Comparison of ENCODE assay signal across 19 mouse cellular contexts in genomic region chr11:79749755-79750434, GRCm38 (mm10).
DNase-seq lines count a peak whose midpoint lies in the region; ATAC-seq lines count a peak whose summit lies in the region.
"Had no signal": no experiment of that assay in that cellular context is flagged by ENCODE, and none has a peak within 500 bp of the region (broad histone marks: within the 10 kb centered on the region; RNA-seq: fewer than 3 reads in every experiment).

No protein-coding gene starts in this region.

- 86% methylated on average over 7 of the region's 7 CpGs for WGBS in midbrain, embryonic 11.5 days
- WGBS in midbrain, embryonic 16.5 days, result 74% methylated on average over 7 of the region's 7 CpGs

- no peaks in the 10 kb centered on the region for H3K9me3 ChIP-seq in midbrain, embryonic 11.5 days (ENCODE audit: control insufficient read depth, low read length)
- no peaks in the 10 kb centered on the region for H3K9me3 ChIP-seq in midbrain, embryonic 16.5 days (replicated peaks; ENCODE audit: control insufficient read depth, low read length, poor library complexity, severe bottlenecking)
- H3K9me3 ChIP-seq: embryonic facial prominence, embryonic 10.5 days; midbrain, embryonic 13.5 days; stomach, embryonic 15.5 days had no signal

- no peak overlapping the region for H3K27ac ChIP-seq in midbrain, embryonic 11.5 days (ENCODE audit: low read depth, low read length)
- no peak overlapping the region for H3K27ac ChIP-seq in midbrain, embryonic 16.5 days (ENCODE audit: low read length)
- H3K27ac ChIP-seq: embryonic facial prominence, embryonic 10.5 days; midbrain, embryonic 13.5 days; stomach, embryonic 15.5 days had no signal

- H3K4me3 ChIP-seq in midbrain, embryonic 11.5 days (ENCODE audit: low read depth, low read length), result no peak overlapping the region
- no peak overlapping the region for H3K4me3 ChIP-seq in midbrain, embryonic 16.5 days (ENCODE audit: low read depth, low read length)
- H3K4me3 ChIP-seq: embryonic facial prominence, embryonic 10.5 days; midbrain, embryonic 13.5 days; stomach, embryonic 15.5 days had no signal

- no peak overlapping the region for H3K9ac ChIP-seq in midbrain, embryonic 11.5 days (ENCODE audit: low read length)
- no peak overlapping the region for H3K9ac ChIP-seq in midbrain, embryonic 16.5 days (ENCODE audit: low read depth, low read length)
- H3K9ac ChIP-seq: midbrain, embryonic 13.5 days; stomach, embryonic 15.5 days had no signal

- DNase-seq in adrenal gland, postnatal 14 days, result peak; percentile 4
- DNase-seq in adrenal gland, postnatal 36 days, result no peak
- peak; percentile 80 for DNase-seq in midbrain, embryonic 11.5 days (ENCODE audit: low spot score, missing footprints)
- peak; percentile 26 for DNase-seq in splenic B cell, adult 2 months (ENCODE audit: low read depth, low spot score)
- DNase-seq in cerebellum, adult 9-11 months, result no peak
- no peak for DNase-seq in yolk sac, embryonic 10.5 days (ENCODE audit: low spot score)
- DNase-seq: cerebellum, postnatal 25 days; kidney, adult 11 months; kidney, postnatal 10 days; left cerebral cortex, postnatal 4 days; right cerebral cortex, adult 18-20 months; spleen, adult 18-20 months; thymus, postnatal 25 days had no signal

- ATAC-seq in midbrain, embryonic 11.5 days (ENCODE audit: low FRiP score), result no peak
- ATAC-seq in midbrain, embryonic 16.5 days, result no peak
- ATAC-seq in common myeloid progenitor, adult 5-6 weeks (replicated peaks; ENCODE audit: low read depth, poor library complexity, severe bottlenecking), result 0 out of 2 replicates have a peak, but pooled peaks have one; percentile 3
- ATAC-seq: forebrain, embryonic 14.5 days; midbrain, embryonic 13.5 days had no signal

- no peak overlapping the region for H3K4me2 ChIP-seq in midbrain, embryonic 11.5 days
- H3K4me2 ChIP-seq in midbrain, embryonic 16.5 days (ENCODE audit: low read length), result no peak overlapping the region
- H3K4me2 ChIP-seq: midbrain, embryonic 13.5 days; stomach, embryonic 15.5 days had no signal

- H3K4me1 ChIP-seq in midbrain, embryonic 11.5 days (ENCODE audit: control insufficient read depth, insufficient read depth, low read length), result peaks cover 6% of the 10 kb centered on the region; the same call in 1 of the 2 replicates
- H3K4me1 ChIP-seq in midbrain, embryonic 16.5 days (ENCODE audit: control insufficient read depth, insufficient read depth, low read length), result no peaks in the 10 kb centered on the region

- no peaks in the 10 kb centered on the region for H3K36me3 ChIP-seq in midbrain, embryonic 11.5 days (ENCODE audit: control insufficient read depth, insufficient read depth, low read length)
- no peaks in the 10 kb centered on the region for H3K36me3 ChIP-seq in midbrain, embryonic 16.5 days (ENCODE audit: control insufficient read depth, insufficient read depth, low read length)
- H3K36me3 ChIP-seq in splenic B cell, adult 2 months (ENCODE audit: control insufficient read depth, insufficient read depth, low read length, poor library complexity, severe bottlenecking), result no peaks in the 10 kb centered on the region
- H3K36me3 ChIP-seq: embryonic facial prominence, embryonic 10.5 days; midbrain, embryonic 13.5 days; stomach, embryonic 15.5 days had no signal

- H3K27me3 ChIP-seq in midbrain, embryonic 11.5 days (ENCODE audit: control insufficient read depth, insufficient read depth, low read length), result no peaks in the 10 kb centered on the region
- no peaks in the 10 kb centered on the region for H3K27me3 ChIP-seq in midbrain, embryonic 16.5 days (ENCODE audit: control insufficient read depth, insufficient read depth, low read depth, low read length)
- H3K27me3 ChIP-seq in splenic B cell, adult 2 months (ENCODE audit: control insufficient read depth, insufficient read depth, low read length, poor library complexity, severe bottlenecking), result no peaks in the 10 kb centered on the region
- H3K27me3 ChIP-seq: midbrain, embryonic 13.5 days; stomach, embryonic 15.5 days had no signal

Comparison
In these comparisons a context has a peak if more than half of its experiments do, and no peak if none do; other contexts are left out.
1. DNase-seq: peak in adrenal gland, postnatal 14 days (single experiment), midbrain, embryonic 11.5 days (single experiment) and splenic B cell, adult 2 months (single experiment); none in adrenal gland, postnatal 36 days (0 of 2), cerebellum, adult 9-11 months (single experiment) and yolk sac, embryonic 10.5 days (single experiment).